ENCODE assay signal across 1 mouse cellular context in genomic region chr19:30030636-30031467, GRCm38 (mm10).
TF ChIP-seq lines count a peak whose summit lies in the region.

No protein-coding gene starts in this region.

TF ChIP-seq in MEL, 35 proteins besides CTCF, POLR2A, EP300 and RAD21 (continued from another document):
- TF ChIP-seq SIN3A (IDR thresholded peaks at IDR 0.05; ENCODE audit: low read length) (peak; percentile 37; the same call in 1 of the 2 replicates), MAZ (IDR thresholded peaks at IDR 0.05; ENCODE audit: low read depth, low read length) (peak; percentile 85), UBTF (IDR thresholded peaks at IDR 0.05; ENCODE audit: borderline replicate concordance, insufficient read depth, low read depth, low read length) (peak; percentile 91), POLR2AphosphoS2 (IDR thresholded peaks at IDR 0.05; ENCODE audit: low read length) (no peak), E2F4 (IDR thresholded peaks at IDR 0.05; ENCODE audit: borderline replicate concordance, low read depth, low read length) (no peak)
